Mouse (Mus musculus) kidney, embryonic 15.5 days (tissue): ENCODE results near the gene Rbm33. TPM values are rescaled to one million over a fixed set of nuclear protein-coding genes. Genes with fewer than 3 reads are reported as not detected.

Source experiments
- ATAC-seq: fragments of 200-750 bp; cut with Nextera tagmentation; replicated peaks from 2 replicates; pipeline ENCODE4 v1.8.0; 2017; ENCODE audit warnings: moderate TSS enrichment; ENCODE audit not compliant: low FRiP score
- H3K27ac ChIP-seq: fragments of 300-500 bp; sonication (generic); 2 replicates; pipeline ENCODE4 v1.5.1; 2015; ENCODE audit warnings: mild to moderate bottlenecking, inconsistent platforms
- H3K27me3 ChIP-seq: fragments of 300-500 bp; sonication (generic); 2 replicates; pipeline ENCODE4 v1.6.1; 2015; ENCODE audit warnings: inconsistent platforms
- H3K36me3 ChIP-seq: fragments of 300-500 bp; sonication (generic); 2 replicates; pipeline ENCODE4 v1.6.1; 2015; ENCODE audit warnings: inconsistent platforms
- H3K4me1 ChIP-seq: fragments of 300-500 bp; sonication (generic); 2 replicates; pipeline ENCODE4 v1.6.1; 2015; ENCODE audit warnings: inconsistent platforms
- H3K4me2 ChIP-seq: fragments of 300-500 bp; sonication (generic); 2 replicates; pipeline ENCODE4 v1.6.1; 2015; ENCODE audit warnings: moderate library complexity, mild to moderate bottlenecking, inconsistent platforms
- H3K4me3 ChIP-seq: fragments of 300-500 bp; sonication (generic); replicated peaks from 2 replicates; pipeline ENCODE4 v1.5.1; 2015; ENCODE audit warnings: mild to moderate bottlenecking, inconsistent platforms
- H3K9ac ChIP-seq: fragments of 300-500 bp; sonication (generic); 2 replicates; pipeline ENCODE4 v1.6.1; 2015; ENCODE audit warnings: mild to moderate bottlenecking, inconsistent platforms
- H3K9me3 ChIP-seq: fragments of 300-500 bp; sonication (generic); replicated peaks from 2 replicates; pipeline ENCODE4 v1.6.1; 2016; ENCODE audit warnings: inconsistent platforms
- WGBS: fragments of 180-500 bp; shearing (Covaris S2); methylation state at CpG from one replicate; pipeline ENCODE4 v1.1.7; 2015; ENCODE audit warnings: mixed read lengths; 5-methylcytosine and 5-hydroxymethylcytosine counted together
- polyA plus RNA-seq: library from polyadenylated mRNA; unstranded; fragments of >200 nt; fragmentation: Nextera tagmentation; extraction: Ambion mirVana; gene quantifications from 2 replicates; pipeline ENCODE4 v1.2.1, GENCODE M21; 2015

Gene Rbm33
- polyA plus RNA-seq = 10.8 and 11.4 TPM in 2 replicates

DNA sequence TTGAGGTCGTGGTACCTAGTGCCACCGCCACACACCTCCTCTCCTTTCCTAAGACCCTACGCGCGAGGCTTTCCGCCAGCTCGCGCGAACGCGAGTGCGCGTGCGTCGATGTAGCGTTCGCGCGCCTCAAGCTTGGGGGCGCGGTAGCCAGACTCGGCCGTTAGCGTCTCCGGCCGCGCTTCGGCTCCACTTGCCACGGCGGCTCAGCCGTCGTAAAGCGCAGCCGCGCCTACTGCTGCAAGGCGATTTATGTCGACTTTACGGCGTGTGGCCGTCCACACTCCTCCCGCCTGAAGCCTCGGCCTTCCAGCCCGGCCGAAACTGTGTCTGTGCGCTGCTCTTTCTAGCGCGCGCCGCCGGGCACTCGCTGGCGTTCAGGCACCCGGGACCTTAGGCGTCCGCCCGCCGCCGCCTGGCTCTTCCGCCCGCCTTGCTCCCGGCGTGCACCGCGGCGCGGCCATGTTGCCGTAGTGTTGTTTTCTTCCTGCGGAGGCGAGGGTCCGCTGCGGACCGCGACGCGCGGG lies at the start of gene Rbm33:
Gene Rbm33 (plus strand): TSS at position 400 of the 524 bp plus-strand sequence.
- ATAC-seq = peak; percentile 94
- under 1% methylated on average over 64 of the region's 76 CpGs for WGBS
- H3K9me3 ChIP-seq = no peaks in the 10 kb centered on the region
- peaks cover 16% of the 10 kb centered on the region for H3K4me1 ChIP-seq
- H3K36me3 ChIP-seq = no peaks in the 10 kb centered on the region
- H3K4me2 ChIP-seq = peak within 1 kb of the TSS; percentile 70
- H3K4me3 ChIP-seq = peak within 1 kb of the TSS; percentile 96
- H3K27me3 ChIP-seq = no peaks in the 10 kb centered on the region
- peak within 1 kb of the TSS; percentile 100 for H3K27ac ChIP-seq
- H3K9ac ChIP-seq = peak within 1 kb of the TSS; percentile 100

DNA sequence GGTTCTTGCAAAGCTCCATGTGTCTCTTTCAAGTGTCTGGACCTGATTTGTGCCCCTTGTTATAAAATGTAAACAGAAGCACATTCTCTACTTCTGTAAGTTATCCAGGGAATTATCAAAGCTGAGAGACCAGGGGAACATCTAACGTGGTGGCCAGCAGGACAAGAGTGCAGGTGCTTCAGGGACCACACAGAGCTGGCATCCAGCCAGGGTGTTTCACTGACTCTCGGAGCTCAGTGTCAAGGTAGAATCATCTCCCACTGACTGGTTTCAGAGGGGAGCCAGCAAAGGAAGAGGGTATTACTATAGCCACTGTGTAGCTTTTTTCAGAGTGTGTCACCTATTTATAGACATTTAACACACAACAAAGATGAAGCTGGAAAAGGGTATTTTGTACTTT lies 49.3 kb upstream of the Rbm33 start:
- Histone ChIP-seq H3K4me1 (no peaks in the 10 kb centered on the region), H3K9ac (no peak overlapping the region), H3K36me3 (no peaks in the 10 kb centered on the region), H3K4me2 (no peak overlapping the region), H3K4me3 (no peak overlapping the region), H3K27ac (no peak overlapping the region), H3K9me3 (no peaks in the 10 kb centered on the region), H3K27me3 (no peaks in the 10 kb centered on the region)
- 47% methylated on average over 2 of the region's 2 CpGs for WGBS
- ATAC-seq = no peak

DNA sequence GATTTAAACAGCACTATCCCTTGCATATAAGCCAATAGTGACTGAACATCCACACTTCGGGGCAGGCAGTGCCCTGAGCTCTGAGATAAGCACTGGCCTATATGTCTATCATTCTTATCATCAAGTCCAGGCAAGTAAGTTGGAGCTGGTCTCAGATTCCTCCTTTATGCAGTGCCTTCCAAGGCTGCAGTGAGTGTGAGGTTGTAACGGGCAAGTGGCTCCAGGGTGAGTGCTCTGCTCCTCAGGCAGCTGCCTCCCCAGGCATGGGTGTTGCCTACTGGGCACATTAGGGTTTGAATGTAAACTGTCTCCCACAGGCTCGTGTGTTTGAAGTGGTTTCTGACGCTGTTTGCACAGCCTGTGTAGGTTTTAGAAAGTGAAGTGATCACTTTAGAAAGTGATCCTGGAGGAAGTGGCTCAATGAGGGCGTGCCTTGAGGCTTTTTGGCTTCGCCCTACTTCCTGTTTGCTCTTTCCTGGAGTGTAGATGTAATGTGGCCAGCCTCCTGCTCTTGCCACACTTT lies 47.4 kb upstream of the Rbm33 start:
- H3K36me3 ChIP-seq = no peaks in the 10 kb centered on the region
- no peak overlapping the region for H3K4me3 ChIP-seq
- H3K9ac ChIP-seq = no peak overlapping the region
- H3K4me1 ChIP-seq = no peaks in the 10 kb centered on the region
- WGBS = 50% methylated on average over 6 of the region's 6 CpGs
- no peak for ATAC-seq
- H3K27me3 ChIP-seq = no peaks in the 10 kb centered on the region
- H3K9me3 ChIP-seq = no peaks in the 10 kb centered on the region
- no peak overlapping the region for H3K27ac ChIP-seq
- H3K4me2 ChIP-seq = no peak overlapping the region

DNA sequence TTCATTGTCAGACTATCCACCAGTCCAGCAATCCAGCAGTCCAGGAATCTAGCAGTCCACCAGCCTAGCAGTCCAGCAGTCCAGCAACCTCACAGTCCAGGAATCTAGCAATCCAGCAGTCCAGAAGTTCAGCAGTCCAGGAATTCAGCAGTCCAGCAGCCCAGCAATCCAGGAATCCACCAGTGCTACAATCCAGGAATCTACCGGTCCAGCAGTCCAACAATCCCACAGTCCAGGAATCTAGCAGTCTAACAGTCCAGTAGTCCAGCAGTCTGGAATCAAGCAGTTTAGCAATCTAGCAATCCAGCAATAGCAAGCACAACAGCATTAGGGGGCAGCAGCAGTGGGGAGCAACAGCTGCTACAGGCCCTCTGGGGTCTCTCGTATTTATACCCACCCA lies 44.1 kb upstream of the Rbm33 start:
- Histone ChIP-seq H3K4me1 (no peaks in the 10 kb centered on the region), H3K27ac (no peak overlapping the region), H3K36me3 (no peaks in the 10 kb centered on the region), H3K4me2 (no peak overlapping the region), H3K4me3 (no peak overlapping the region), H3K27me3 (no peaks in the 10 kb centered on the region), H3K9me3 (no peaks in the 10 kb centered on the region), H3K9ac (no peak overlapping the region)
- WGBS = 83% methylated on average over 2 of the region's 2 CpGs
- no peak for ATAC-seq

DNA sequence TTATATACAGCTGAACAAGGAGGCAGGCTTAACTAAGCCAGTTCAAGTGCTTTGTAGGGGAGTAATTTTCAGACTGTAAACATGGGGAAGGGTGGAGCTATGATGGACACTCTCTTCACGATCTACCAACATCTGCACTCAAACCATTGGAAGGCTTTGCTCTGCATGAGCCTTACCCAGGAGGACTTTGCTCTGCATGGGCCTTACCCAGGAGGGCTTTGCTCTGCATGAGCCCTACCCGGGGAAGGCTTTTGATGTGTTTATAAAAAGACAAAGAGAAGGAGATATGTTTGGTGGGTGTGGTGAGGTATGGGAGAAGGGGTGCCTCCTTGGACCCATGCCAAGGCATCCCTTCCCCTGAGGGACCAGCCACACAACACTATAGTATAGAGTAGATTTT lies 39.6 kb upstream of the Rbm33 start:
- ATAC-seq = no peak
- Histone ChIP-seq H3K4me3 (no peak overlapping the region), H3K27me3 (no peaks in the 10 kb centered on the region), H3K9ac (no peak overlapping the region), H3K27ac (no peak overlapping the region), H3K4me2 (no peak overlapping the region), H3K4me1 (no peaks in the 10 kb centered on the region), H3K36me3 (no peaks in the 10 kb centered on the region), H3K9me3 (no peaks in the 10 kb centered on the region)
- 68% methylated on average over 2 of the region's 2 CpGs for WGBS

DNA sequence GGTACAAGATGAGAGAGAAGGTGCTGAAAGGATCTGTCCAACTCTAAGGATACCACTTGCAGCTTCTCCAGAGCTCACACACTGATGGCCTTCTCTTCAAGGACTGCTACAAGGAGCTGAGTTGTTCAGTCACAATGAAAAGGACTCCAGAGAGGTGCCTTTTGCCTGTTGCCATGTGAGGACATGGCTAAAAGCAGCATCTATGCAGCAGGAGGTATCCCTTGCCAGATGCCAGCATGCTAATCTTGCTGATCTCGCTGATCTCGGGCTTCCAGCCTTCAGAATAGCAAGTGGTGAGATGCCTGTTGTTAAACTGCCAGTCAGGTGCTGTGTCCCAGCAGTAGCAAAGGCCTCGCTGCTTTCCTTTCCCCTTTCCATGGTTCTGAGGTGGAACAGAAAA lies 27.8 kb upstream of the Rbm33 start:
- WGBS = 38% methylated on average over 3 of the region's 3 CpGs
- H3K4me3 ChIP-seq = no peak overlapping the region
- H3K36me3 ChIP-seq = no peaks in the 10 kb centered on the region
- H3K27ac ChIP-seq = no peak overlapping the region
- no peak overlapping the region for H3K9ac ChIP-seq
- no peaks in the 10 kb centered on the region for H3K9me3 ChIP-seq
- H3K4me1 ChIP-seq = peaks cover 7% of the 10 kb centered on the region; the same call in 1 of the 2 replicates
- no peak overlapping the region for H3K4me2 ChIP-seq
- no peaks in the 10 kb centered on the region for H3K27me3 ChIP-seq
- no peak for ATAC-seq

DNA sequence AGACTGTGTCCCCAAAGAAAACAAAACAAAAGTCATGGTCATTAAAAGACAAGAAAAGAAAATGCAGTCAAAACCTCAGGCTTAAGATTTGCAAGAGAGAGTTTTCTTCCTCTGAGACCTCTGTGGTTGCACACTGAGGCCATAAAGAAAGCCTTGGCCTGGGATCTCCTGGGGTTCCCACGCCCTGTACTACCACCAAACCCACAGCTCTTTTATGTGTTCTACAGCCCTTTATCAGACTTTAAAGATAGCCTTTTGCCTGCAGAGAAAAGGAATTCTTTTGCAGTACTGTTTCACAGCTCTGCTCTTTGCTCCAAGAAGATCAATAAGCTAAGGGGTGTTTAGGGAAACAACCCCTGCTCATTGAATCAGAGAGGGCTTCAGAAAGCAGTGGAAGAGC lies 26.3 kb upstream of the Rbm33 start:
- Histone ChIP-seq H3K36me3 (no peaks in the 10 kb centered on the region), H3K4me2 (no peak overlapping the region), H3K9ac (no peak overlapping the region), H3K4me3 (no peak overlapping the region), H3K9me3 (no peaks in the 10 kb centered on the region), H3K27ac (no peak overlapping the region), H3K4me1 (peaks cover 7% of the 10 kb centered on the region; the same call in 1 of the 2 replicates), H3K27me3 (no peaks in the 10 kb centered on the region)
- ATAC-seq = no peak
- WGBS = 63% methylated on average over 1 of the region's 1 CpGs

DNA sequence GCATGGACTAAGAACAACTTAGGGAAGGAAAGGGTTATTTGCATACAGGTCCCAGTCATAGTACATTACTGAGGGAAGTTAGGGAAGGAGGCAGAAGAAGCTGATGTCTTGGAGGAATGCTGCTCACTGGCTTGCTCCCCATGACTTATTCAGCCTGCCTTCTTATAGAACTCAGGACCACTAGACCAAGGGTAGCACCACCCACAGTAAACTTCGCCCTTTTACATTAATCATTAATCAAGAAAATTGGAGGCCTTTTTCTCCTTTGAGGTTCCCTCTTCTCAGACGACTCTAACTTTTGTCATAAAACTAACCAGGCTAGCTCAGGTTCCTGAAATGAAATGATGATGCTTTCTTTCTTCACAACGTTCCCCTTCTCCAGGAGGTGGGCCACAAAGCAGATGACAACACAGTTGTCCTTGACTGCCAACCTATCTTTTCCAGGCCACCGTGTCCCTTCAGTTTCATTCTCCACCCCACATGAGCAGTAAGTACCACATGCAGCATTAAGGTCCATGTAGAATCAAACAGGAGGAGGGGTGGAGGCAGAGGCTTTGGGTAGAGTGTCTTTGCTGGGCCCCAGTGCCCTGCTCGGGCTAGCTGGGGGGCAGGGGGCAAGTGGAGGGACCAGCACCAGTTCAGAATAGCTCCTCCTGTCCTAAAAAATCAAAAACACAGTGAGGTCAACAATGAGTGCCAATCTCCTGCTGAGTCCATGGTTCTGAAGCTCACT lies 25.6 kb upstream of the Rbm33 start:
- 66% methylated on average over 5 of the region's 5 CpGs for WGBS
- H3K36me3 ChIP-seq = no peaks in the 10 kb centered on the region
- no peak overlapping the region for H3K4me3 ChIP-seq
- H3K4me2 ChIP-seq = no peak overlapping the region
- ATAC-seq = no peak
- no peaks in the 10 kb centered on the region for H3K27me3 ChIP-seq
- H3K9ac ChIP-seq = no peak overlapping the region
- H3K9me3 ChIP-seq = no peaks in the 10 kb centered on the region
- H3K4me1 ChIP-seq = peaks cover 7% of the 10 kb centered on the region; the same call in 1 of the 2 replicates
- H3K27ac ChIP-seq = no peak overlapping the region

DNA sequence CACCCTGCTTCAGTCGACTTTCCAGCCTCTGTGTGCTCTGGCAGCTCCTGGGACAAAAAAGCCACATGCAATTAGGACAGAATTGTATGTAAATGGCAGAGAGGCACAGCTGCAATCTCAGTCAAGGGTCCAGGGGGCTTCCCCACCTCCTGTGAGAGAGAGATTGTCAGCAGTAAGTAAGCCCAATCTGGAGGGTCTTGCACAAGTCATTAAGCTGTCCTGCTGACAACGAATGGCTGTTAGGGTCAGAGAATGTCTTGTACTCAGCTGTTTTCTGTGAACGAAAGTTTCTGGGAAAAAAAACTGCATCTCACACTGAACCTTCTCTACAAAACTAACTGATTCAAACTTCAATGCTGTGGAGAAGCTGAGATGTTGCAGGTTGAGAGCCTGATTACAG lies 24.6 kb upstream of the Rbm33 start:
- Histone ChIP-seq H3K4me2 (no peak overlapping the region), H3K27me3 (no peaks in the 10 kb centered on the region), H3K4me1 (peaks cover 7% of the 10 kb centered on the region; the same call in 1 of the 2 replicates), H3K4me3 (no peak overlapping the region), H3K9me3 (no peaks in the 10 kb centered on the region), H3K9ac (no peak overlapping the region), H3K36me3 (no peaks in the 10 kb centered on the region), H3K27ac (no peak overlapping the region)
- WGBS = 13% methylated on average over 3 of the region's 3 CpGs
- ATAC-seq = peak; percentile 58; the same call in 1 of the 2 replicates

DNA sequence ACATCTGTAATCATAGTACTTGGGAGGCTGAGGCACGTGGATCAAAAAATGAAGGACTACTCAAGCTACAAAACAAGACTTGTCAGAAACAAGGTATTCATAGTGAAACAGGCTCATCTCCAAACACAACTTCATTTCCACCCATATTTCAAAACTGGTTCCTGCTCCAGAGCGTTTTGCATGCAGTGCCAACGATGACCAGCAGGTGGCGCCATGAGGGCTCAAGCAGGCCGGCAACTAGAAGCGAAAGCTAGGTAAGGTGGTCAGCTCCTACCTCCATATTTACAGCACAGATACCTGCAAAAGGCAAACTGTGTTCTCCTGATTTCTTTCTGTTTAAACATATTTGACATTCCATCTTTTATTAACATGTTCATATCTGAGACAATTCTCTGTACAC lies 22.9 kb upstream of the Rbm33 start:
- Histone ChIP-seq H3K27me3 (no peaks in the 10 kb centered on the region), H3K4me2 (no peak overlapping the region), H3K27ac (no peak overlapping the region), H3K9ac (no peak overlapping the region), H3K36me3 (no peaks in the 10 kb centered on the region), H3K4me3 (no peak overlapping the region), H3K4me1 (peaks cover 7% of the 10 kb centered on the region; the same call in 1 of the 2 replicates), H3K9me3 (no peaks in the 10 kb centered on the region)
- ATAC-seq = no peak
- WGBS = 8% methylated on average over 6 of the region's 6 CpGs

DNA sequence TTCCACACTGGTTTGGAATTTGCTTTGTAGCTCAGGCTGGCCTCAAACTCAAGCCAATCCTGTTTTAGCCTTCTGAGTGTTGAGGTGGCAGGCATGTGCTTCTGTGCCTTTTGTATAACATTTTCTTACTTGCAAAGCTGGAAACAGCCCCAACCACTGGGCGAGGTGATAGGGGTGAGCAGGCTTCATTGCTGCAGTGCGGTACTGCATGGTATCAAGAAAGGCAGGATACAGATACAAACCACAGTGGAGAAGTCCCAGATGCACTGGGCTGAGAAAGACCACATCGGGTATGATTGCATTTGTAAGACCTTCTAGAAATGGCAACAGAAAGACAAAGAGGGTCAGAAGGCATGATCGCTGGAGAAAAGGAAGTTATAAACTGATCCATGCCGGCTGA lies 18.8 kb upstream of the Rbm33 start:
- Histone ChIP-seq H3K27ac (no peak overlapping the region), H3K4me2 (no peak overlapping the region), H3K36me3 (no peaks in the 10 kb centered on the region), H3K4me1 (no peaks in the 10 kb centered on the region), H3K4me3 (no peak overlapping the region), H3K9ac (no peak overlapping the region), H3K9me3 (no peaks in the 10 kb centered on the region), H3K27me3 (no peaks in the 10 kb centered on the region)
- 81% methylated on average over 5 of the region's 5 CpGs for WGBS
- no peak for ATAC-seq

DNA sequence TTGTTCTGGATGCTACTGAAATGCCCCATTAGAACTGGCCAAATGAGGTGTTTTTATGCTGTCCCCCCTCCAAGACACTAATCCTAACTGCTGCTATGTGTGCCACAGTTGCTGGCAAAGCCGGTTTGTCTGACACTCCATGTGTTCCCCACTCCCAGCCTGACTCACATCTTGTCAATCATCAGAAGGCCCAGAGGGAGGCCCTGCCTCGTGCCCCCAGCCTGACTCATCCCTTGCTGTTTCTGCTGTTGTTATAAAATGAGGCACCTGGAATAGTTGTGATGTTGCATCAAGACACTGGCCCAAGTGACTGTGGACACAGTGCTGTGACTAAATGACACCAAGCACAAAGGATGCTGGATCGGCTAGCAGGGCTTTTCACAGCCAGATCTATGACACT lies 18.2 kb upstream of the Rbm33 start:
- whole genome bisulfite sequencing = 56% methylated on average over 3 of the region's 3 CpGs
- no peak for ATAC-seq
- no peaks in the 10 kb centered on the region for H3K4me1 ChIP-seq

More for the DNA sequence above, 18.2 kb upstream of the Rbm33 start:
- Histone ChIP-seq H3K9ac (no peak overlapping the region), H3K9me3 (no peaks in the 10 kb centered on the region), H3K4me3 (no peak overlapping the region), H3K27ac (no peak overlapping the region), H3K27me3 (no peaks in the 10 kb centered on the region), H3K4me2 (no peak overlapping the region), H3K36me3 (no peaks in the 10 kb centered on the region)
